Mouse (Mus musculus): ENCODE results near the gene Mgp.

Gene Mgp

DNA sequence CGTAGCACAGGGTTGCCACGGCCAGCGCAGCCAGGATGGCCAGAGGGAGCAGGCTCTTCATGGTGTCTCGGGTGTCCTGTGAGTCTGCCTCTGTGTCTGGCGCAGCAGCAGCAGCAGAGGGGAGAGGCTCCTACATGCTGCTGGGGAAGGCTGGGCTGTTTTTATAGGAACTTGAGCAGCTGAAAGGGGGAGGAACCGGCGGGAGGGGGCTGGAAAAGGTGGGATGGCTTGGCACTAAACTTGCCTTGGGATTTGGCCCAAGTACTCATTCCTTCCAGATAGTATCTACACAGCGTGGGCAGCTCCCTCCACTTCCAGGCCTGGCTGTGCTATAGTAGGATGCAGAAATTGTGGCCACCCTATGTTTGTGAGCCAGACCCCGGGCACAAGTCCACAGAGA is at the start of gene Mgp:
TSS of gene Mgp (minus strand) at position 154 of the 400 bp plus-strand sequence.
- peak in 1 of 2 experiments; percentile 21 for DNase-seq

DNA sequence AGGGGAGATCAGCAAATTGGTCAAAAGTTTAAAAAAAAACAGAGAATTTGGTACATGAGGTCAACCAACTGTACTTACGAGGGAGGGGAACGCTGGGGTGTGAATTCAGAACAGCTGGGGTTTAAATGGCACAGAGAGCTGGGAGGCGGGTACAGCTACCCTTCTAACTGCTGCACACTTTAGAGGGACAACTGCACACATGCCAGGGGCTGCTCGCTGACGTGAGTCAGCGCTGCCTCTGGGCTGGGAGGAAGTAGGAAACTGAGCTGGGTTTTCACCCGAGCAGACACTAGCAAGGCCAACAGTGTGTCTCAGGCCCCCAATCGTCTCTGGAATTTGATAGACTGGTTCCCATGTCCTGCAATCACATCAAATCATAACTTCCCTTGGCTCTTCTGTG is 49.4 kb upstream of the Mgp start:
- DNase-seq, result no peak

DNA sequence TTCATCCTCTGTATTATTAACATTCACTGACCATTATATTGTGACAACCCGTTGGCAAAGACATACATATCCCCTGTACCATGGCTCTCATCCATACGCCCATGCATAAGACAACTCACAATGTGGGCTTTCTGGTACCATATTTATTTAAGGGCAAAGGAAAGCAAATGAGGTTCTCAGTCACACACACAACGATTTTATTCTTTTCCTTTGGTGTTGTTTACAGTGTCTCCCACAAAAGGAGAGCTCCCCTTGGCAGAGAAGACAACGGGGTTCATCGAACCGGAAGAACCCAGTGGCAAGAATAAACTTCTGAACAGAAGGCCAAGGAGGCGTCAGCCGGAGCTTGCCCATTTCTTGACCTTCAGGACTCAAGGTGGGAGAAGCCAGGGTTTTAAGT is 47.9 kb upstream of the Mgp start, which contains the start of gene Pde6h:
TSS of gene Pde6h (plus strand) at position 301 of the 400 bp plus-strand sequence.
- DNase-seq, result no peak

DNA sequence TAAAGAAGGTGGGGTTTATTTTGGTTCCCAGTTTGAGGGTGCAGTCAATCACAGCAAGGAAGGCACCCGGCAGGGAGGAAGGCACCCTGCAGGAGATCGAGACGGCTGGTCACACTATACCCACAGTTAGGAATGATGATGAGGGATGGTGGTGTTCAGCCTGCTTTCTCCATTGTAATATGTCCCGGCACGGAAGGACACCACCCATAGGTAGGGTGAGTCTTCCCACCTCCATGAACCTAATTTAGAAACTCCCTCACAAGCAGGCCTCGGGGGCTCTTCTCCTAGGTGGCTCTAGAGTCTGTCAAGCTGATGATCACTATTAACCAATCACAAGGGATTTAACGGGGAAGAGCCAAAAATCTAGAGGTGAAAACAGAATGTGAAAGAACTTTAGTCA is 47.2 kb upstream of the Mgp start:
- no peak for DNase-seq

DNA sequence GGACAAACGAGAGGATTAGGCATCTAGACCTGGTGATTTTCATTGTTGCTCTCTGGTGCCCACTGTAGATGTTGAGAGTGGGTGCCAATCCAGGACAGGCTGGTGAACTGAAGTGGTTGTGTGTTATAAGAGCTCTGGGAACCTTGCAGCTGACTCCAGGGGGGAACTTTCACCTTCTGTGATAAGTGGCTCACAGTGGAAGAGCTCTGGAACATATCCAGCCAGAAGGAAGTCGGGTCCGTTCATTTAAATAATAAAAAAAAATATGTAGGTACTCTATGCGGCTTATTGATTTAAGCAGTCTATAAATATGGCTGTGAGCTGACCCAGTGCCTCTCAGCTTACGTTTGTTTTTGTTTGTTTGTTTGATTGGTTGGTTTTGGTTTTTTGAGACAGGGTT is 46.5 kb upstream of the Mgp start, which contains the start of gene Erp27:
TSS of gene Erp27 (minus strand) at position 101 of the 400 bp plus-strand sequence.
- no peak for DNase-seq

DNA sequence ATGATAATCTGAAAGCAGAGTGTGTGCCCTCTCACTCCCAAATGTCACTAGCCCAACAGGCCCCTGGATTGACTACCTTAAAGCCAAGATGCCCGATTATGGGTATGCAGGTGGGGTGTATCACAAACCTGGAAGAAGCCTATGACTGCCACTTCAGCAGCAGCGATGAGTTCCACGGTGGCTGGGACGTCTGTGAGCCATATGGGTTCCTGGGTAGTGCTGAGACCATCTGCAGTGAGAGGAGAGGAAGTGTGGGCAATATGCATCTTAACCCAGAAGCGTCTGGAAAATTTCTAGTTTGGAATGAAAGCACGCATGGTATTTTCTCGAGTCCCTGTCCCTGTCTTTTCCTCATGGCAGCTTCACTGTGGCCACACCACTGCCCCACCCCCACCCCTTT is 46.0 kb upstream of the Mgp start:
- no peak for DNase-seq

DNA sequence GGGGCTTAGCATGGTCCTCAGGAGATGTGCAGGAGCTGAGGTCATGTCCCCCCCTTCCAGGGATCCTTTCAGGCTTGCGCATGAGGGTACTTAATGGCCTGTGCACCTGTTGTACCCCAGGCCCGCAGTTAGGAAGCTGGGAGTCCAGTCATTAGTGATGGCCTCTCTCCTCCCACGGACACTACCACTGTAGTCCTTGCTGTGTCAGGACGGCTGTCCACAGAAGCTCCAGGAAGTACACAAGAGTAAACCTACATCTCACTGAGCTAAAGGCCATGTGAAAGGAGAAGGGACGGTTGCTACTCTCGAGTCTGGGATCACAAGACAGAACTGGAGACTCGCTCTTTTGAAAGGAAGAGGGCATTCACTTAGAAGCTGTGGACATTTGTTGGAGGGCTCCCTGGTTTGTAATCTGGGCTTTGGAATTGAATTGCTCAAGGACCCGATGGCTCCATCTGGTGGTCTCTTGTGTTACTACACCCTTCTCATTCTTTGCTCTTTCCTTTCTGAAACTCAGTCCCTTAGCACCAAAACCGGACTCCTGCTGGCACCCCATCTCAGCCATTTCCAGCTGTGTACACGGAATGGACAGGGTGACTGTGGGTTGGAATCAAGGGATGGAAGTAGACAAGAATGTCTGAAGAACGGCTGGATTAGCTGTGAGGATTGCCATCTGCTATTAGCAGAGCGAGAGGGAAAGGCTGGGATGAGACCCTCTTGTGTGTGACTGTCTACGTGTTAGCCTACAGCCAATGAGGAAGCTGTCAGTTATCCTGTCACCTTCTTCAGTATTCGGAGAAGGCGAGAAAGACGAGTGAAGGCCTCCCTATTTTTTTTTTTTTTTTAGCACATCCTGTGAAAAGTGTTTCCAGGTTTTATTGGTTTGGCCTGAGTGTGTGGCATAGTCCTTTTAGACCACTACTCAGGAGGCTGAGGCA is 45.0 kb upstream of the Mgp start:
- peak; percentile 75 to 89 for DNase-seq

DNA sequence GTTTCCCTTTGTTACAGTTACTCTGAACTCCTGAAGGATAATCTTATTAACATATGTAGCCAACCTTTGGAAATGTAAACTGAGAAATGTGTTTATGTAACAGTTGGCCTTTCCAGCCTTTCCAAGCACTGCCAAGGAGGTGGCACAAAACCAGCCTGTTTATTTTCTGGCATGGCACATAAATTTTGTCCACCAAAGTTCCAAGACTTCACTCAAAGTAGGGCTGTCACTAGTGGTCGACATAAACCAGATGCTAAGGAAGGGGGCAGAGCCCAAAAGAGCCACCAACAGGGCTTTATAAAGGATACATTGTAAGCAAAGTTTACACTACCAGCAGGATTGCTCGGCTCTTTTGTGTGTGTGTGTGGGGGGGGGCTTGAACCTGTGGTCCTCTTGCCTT is 42.3 kb upstream of the Mgp start:
- DNase-seq, result no peak

DNA sequence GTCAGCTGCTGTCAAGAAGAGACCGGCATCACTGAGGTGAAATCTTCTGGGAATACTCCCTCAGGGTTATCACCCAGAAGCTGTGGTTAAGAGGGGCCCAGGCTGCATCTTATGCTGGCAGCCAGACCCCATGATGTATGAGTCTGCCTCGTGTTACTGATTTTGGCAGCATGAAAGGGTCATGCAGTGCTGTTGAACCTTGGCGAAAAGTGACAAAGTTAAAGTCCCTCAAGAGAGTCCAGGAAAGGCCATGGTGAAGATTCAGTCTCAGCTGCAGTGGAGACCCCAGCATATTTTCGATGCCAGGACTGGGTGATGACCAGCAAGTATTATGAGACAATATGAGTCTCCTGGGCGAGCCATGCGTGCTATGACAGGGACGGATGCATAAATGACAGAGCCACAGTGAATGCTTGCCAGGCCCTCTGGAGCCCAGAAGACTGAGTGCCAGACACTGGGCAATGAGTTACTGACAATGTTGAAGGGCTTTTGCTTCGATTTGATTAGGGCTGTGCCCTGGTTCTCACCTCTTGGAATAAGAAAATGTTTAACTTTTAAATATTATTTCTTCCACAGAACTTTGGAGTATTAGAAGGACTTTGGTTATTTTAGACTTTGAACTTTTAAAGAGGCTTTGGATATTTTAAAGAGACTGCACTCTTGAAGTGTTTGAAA is 40.2 kb upstream of the Mgp start:
- peak; percentile 25 to 50 for DNase-seq

DNA sequence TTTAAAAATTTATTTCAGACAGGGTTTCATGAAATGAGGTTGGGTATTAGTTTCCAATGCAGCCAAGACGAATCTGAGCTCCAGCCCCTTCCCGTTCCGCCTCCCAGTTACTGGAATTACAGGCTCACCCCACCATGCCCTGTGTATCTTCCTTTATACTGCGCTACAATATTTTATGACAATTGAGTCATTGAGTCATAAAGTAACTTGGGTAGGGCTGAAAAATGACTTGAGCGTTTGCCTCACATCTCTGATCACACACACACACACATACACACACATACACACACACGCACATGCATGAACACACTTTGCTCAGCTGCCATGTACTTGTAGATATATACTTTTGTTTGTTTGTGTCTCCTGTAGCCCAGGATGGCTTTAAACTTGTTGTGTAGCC is 38.6 kb upstream of the Mgp start:
- no peak for DNase-seq

DNA sequence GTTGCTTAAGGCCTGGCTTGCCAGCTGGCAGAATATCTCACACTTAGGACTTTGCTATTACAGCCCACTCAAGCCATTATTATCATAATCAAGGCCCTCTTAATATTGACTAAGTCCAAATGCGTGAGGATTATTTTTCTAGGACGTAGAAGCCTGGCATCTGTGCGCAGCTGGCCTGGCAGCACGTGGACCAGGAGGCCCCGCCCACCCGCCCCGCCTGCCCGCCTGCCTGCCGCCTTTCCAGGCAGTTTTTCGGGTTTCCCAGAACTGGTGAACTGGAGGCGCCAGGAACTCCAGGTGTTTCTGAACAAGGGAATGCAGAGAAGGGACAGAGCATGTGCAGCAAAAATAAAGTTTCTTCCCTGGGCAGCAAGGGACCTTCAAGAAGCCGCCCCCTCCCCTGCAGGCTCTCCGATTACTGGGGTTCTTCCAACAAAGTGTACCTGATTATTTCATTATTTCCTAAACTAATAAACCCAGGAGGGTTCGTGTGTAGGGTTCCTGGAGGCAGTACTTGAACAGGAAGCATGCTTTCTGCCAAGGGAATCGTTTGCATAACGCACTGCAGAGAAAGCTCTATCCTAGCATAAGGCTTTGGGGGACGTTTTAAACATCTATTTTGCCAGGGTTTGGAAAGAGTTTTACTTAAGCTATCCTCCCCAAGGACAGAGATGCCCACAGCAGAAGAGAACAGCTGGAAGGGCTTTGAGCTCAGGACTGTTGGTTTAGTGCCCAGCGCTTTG is 37.9 kb upstream of the Mgp start:
- DNase-seq, result peak; percentile 24 to 61

DNA sequence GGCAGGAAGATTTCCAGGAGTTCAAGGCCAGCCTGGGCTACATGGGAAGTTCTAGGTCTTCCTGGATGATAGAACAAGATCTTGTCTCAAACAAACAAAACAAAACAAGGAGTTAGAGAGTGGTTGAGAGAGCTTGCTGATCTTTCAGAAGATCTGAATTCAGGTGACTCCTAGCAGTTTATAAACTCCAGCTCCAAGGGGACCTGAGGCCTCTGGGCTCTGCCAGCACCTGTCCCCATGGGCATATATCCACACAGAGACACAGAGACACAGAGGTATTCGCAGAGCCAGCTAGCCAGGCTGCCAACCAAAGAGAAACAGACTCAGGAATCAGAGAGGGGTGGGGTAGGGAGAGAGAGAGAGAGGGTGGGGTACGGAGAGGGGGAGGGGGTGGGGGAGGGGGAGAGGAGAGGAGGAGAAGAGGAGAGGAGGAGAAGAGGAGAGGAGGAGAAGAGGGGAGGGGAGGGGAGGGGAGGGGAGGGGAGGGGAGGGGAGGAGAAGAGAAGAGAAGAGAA is 37.2 kb upstream of the Mgp start:
- DNase-seq, result no peak

DNA sequence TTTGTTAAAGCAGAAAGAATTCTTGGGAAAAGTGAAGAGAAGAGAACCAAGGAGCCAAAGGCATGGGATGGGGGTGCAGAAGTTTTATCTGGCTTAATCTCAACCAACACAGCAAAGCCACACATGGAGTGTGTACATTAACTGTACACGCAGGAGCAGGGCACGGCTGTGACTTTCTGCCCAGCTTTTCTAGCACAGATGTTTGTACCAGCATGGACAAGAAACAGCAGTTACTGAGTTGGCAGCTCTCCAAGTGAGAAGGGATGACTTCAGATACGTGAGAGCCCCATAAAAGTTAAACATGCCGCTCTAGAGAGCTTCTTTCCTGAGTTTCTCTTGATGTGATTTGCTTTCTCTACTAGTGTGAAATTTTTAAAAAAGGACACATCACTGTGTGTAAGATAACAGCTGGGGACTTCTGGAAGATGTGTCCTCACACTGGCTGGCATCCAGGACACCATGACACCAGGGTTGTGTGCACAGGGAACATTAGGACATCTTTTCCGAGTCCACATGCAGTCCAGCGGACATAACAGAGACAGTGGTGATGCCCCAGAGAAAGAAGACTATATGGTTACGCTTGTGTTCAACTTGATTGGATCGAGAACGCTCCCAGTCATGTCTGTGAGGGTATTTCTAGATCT is 34.7 kb upstream of the Mgp start:
- peak; percentile 39 for DNase-seq

DNA sequence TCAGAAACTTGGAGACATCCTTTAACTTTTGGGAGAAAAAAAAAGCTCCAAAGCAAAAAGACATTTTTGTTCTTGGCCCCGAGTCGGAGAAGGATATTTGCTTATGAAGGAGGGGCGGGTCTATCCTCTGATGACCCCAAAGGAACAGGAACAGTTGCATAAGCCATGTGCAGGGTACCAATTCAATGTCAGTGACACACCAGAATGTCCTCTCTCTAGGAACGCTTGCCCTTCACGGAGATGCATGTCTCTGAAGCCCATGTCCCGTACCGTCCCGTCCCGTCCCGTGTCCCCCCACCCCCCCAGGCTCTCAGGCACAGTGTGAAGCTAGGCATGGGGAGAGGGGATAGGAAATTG is 31.3 kb upstream of the Mgp start:
- DNase-seq, result peak in 1 of 2 experiments; percentile 50

DNA sequence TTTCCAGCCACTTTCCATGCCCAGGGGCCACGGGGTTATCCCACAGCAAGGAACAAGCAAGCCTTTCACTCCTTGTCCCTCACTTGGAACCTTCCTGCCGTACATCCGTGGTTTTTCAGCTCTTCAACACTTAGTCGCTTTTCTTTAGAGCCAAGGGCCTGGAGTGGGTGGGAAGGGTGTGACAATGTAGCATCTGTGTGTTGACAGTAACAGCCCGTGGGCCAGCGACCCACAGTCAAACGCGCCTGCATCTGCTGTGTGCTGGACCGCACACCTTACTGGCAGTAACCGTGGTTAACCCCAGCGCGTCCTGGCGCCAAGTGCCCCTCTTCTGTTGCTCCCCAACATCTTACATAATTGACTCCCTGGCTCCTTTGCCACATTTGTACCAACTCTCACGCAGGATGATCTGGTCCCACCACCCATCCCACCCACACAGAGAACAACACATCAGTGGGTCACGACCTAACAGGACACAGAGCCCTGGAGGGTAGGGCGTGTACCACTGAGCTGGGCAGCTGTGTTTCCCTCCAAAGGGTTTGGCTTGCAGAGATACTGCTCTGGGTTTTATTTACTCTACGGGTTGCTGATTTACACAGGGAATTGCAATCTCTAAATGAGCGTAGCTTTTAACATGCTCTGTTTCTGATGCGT is 30.8 kb upstream of the Mgp start:
- DNase-seq, result no peak

DNA sequence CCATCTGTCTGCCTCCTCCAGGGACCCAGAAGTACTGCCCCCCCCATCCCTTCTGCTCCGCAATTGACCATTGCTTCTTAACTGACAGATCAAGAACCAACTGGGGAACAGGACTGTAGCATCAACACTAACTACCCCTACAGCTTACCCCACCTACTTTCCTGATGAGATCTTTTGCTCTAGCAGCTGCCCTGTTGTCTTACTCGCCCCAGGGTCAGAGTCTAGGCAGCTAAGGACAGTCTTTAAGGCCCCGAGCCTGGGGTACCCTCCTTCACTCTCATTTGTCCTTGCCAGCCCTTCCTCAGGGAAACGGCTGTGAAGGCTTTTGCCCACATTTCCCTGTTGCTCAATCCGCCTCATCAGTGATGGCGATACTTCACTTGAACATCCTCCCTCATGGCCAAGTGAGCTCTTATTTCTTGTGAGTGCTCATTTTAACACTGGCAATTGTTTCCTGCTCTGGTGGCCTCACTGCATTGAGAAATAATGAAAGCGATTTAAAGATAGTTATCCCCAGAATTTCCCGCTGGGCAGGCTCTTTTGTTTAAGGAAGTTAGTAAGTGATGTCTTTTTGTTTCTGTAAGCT is 28.4 kb upstream of the Mgp start:
- DNase-seq, result no peak

DNA sequence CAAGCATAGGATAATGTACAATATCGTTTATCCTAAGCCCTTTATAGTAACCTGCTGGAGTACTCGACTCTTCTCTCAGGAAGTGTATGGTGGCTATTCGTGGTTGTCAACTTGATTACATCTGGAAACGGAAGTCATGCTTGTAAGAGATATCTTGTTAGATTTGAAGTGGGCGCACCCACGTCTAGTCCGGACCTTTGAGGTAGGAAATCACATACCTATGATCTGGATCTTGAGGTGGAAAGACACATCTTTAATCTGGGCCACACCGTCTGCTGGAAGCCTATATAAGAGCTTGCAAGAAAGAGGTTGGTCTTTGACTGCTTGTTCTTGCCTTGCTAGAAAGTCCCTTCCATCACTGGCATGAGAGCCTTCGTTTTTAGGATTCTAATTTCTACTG is 26.9 kb upstream of the Mgp start:
- no peak for DNase-seq

DNA sequence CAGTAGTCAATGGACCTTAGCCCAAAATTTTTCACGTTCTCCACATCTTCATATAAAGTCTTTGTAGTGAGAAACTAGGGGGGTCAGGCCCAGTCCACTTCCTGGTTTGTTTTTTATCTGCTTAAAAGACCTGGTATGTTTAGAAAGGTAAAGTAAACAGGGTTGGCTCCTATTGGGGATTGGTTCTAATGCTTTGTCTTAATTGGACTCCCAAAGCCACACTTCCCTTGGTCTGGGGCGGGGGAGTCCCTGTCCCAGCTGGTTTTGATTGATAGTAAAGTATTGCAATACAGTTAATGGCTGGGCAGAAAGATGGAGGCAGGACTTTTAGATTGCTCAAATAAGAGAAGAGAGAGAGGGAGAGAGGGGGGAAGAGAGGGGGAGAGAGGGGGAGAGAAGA is 25.4 kb upstream of the Mgp start:
- no peak for DNase-seq

DNA sequence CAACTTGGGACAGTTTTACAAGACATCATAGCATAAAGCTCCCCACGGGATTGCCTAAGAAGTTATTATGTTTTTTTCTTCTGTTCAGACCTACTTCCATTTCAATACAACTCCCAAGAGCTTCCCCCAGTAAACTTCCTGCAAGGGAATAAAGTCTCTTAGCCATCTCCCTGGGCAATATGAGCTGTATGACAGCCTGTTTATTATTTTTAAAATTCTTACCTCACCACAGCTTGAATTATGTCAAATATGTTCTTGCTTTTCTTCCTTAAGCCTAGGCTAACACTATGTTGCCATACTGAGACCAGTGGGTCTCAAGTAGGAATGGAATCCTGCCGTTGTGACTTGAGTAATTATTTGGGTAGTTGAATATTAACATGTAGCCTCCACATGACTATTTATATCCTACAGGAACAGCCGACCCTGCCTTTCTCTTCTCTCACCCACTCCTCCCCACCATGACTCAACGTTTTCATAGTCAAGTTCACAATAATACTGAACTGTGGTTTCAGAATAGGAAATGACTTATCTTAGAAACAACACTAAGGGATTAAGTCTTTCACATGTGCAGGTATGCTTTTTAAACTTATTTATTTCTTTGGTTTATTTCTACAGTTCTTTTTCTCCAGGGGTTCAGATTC is 24.9 kb upstream of the Mgp start:
- DNase-seq, result no peak

DNA sequence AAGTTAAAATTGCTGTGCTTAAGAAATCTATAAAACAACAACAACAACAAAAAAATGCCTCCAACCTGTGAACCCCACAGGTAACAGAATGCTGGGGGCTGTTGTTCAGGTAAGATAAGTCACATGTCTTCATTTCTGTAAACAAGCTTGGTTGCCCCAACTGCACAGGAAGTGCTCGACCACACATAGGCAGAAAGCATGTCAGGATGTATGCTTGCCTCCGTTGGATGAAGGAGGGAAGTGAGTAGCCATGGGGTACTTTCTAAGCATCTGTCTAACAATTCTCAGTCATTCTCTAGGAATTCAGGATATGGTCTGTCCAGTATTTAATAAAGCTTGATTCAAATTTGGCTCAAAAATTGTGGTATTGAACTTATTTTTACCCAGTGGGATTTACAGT is 23.3 kb upstream of the Mgp start:
- no peak for DNase-seq

DNA sequence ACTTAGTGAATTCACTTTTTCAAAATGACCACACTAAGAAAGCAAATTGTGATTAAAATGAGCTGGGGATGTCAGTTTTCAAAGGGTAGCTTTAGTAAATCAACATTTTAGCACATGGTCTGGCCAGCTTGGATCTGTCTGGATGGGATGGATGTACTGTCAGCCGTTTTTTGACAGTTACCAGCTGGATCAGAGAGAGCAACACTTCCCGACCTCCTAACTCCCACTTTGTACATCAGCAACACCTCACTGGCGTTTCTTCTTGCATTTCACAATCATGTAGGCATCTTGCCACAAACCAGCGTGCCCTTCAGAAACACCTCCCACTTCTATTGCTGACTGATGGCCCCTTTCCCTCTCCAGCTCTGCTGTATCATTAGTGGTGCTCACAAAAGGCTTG is 22.6 kb upstream of the Mgp start:
- DNase-seq, result peak in 1 of 2 experiments; percentile 23

All from kidney, postnatal 36 days (tissue).